Mouse (Mus musculus) embryonic stem cell, embryonic (primary cell): Measurements from ENCODE around the gene Coro1a.

Experiments used
- CTCF ChIA-PET, 4 experiments: fragments of 300-600 bp in 2 of 4; fragments of 350-600 bp in 2 of 4; sonication (Branson Sonifier 250); formaldehyde crosslinking; loops; one replicate each; lab custom pipeline; 2022; ENCODE audit warnings: inconsistent platforms in 2 of 4; lab: Charles Lee
- POLR2A ChIA-PET, 4 experiments: fragments of 300-600 bp in 2 of 4; fragments of 350-600 bp in 2 of 4; sonication (Branson Sonifier 250); formaldehyde crosslinking; loops; one replicate each; lab custom pipeline; 2022; ENCODE audit warnings: antibody characterized with exemption in 4 of 4, inconsistent platforms in 1 of 4; lab: Charles Lee

Coro1a gene

DNA sequence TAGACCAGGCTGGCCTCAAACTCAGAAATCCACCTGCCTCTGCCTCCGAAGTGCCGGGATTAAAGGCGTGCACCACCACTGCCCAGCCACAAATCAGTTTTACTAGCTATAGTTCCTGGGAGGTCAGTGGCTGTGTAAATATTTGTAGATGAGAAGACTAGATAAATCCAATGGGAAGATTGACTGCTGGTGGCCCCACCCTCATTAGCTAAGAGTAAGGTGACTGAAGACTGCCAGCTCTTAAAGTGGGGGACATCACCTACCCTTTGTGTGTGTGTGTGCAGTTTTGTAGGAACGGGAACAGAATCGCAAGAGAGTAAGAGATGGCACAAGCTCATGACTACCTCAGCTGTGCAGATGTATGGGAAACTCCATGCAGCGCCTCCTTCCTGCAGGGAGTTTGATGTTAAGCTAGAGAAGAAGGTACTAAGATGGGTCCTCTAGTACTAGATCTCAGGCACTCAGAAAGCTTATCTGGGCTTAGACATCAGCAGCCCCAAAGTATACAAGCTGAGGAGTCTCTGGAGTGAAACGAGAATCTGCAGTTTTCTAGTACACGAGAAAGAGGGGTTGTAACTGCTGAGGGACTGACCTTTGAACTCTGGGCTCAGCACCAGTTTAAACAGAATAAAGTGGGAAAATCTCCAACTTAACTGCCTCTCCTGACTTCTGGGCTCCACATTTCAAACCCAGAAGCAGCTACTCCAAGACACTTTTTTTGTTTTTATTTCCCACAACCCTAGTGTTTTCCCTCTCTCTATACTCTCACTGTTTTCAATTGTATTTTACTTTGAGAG, 28.8 kb downstream of the Coro1a start:
- ChIA-PET POLR2A (interaction anchor here in 2 of 4 experiments (0.6 to 5.1 kb wide), 16 partner anchors 8 to 546 kb away, joined by 3 to 51 read pairs (median 4); partner anchors contain the start of genes Bola2 (in 1 of the 2), Eif3c (in 1 of the 2), Maz (in 1 of the 2) and Sgf29 (in 1 of the 2)), CTCF (interaction anchor here in 3 of 4 experiments (0.6 to 1.4 kb wide), 8 partner anchors 10 to 503 kb away, joined by 3 to 7 read pairs (median 4); no protein-coding TSS in a partner anchor)

DNA sequence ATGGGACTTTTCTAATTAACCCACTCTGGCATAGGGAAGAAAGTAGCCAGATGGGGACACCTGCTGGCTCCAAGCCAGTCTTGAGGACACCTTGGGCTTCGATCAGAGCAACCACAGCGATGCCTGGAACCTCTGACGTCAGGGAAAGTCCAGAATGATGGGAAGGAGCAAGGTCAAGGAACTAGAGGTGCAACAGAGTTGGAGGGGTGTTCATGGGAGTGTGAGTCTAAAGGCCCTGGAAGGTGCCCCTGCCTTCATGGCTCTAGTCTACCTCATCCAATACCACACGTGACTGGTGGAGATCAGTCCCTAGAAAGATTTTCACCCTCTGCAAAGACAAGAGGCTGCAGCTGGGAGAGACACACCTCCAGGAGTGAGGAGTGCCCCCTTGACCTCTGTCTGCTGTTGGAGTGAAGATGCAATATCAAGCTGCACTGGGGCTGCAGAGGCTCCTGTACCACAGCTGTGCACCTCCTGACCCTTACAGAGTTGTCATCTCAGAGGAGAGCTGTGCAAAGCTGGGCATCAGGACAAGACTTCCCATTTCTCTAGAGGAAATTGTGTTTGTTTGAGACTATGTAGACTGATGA, 30.9 kb downstream of the Coro1a start:
- CTCF ChIA-PET = no interaction called here
- POLR2A ChIA-PET = interaction anchor here in 2 of 4 experiments (1.1 to 5.1 kb wide), 5 partner anchors 15 to 92 kb away, joined by 3 to 51 read pairs (median 4); partner anchors contain the start of genes Apobr (in 1 of the 2), Bola2 (in 1 of the 2) and Sgf29 (in 1 of the 2)

DNA sequence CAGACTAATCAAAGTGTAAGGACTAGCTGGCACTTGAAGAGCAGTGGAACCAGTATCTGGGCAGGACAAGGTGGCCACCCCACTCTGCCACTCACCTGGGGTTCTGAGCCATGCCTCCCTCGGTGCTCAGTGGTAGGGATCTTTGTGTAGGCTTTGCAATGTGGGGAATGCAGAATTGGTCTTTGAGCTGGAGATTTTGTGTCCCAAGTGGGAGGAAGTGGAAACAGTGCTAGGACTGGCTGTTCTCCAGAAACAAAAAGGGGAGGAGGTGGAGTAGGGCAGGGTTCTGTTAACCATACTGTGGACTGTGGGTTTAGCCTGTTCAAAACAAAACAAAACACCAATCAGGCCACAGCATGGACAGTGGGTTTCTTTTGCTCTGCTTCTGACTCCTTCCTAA, 31.4 kb downstream of the Coro1a start, which contains the start of gene Sult1a1:
Gene Sult1a1, minus strand, starts transcription at position 226 of the 400 bp plus-strand sequence.
- CTCF ChIA-PET = no interaction called here
- POLR2A ChIA-PET = interaction anchor here in 2 of 4 experiments (1.0 to 1.5 kb wide), 6 partner anchors 10 to 92 kb away, joined by 3 to 4 read pairs (median 4); partner anchors contain the start of genes Apobr (in 1 of the 2) and Sgf29 (in 1 of the 2)

DNA sequence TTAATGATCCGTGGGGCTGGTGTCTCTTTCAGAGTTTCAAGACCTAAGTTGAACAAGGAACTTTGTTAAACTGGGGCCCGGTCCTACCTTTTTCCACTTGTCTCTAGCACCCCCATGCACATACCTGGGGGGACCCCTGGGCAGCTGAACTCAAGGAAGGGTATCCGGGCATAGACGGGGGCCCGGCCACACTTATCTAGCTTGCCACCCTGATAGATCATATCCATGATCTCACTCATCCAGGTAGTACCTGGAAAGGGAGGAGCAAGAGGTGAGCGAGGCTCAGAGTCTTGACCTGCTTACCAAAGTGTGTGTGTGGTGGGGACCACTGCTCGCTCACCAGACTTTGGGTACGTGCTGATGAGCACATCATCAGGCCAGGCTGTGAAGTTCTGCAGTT, 32.5 kb downstream of the Coro1a start:
- CTCF ChIA-PET = interaction anchor here in 1 of 4 experiments (0.6 kb wide), 1 partner anchor 75 kb away, joined by 3 read pairs; no protein-coding TSS in a partner anchor
- POLR2A ChIA-PET = interaction anchor here in 2 of 4 experiments (1.0 to 1.5 kb wide), 4 partner anchors 11 to 18 kb away, joined by 3 to 4 read pairs (median 4); no protein-coding TSS in a partner anchor

DNA sequence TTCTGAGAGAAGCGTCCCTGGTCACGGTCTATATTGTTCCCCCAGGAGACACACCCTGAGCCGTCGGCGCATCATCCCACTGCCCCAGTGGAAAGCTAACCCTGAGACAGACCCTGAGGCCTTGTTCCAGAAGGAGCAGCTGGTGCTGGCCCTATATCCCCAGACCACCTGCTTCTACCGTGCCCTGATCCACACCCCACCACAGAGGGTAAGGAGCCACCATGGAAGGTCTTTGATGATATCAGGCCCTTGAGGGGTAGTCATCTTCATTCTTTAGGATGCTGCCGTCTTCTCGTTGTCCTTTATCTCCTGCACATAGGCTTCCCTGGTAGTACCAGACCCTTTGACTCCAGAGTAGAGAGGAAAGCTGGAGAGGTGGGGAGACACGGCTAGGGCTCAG, 35.5 kb downstream of the Coro1a start:
- ChIA-PET CTCF (no interaction called here), POLR2A (interaction anchor here in 1 of 4 experiments (0.5 to 1.4 kb wide), 3 partner anchors 15 to 287 kb away, joined by 3 read pairs; partner anchors contain the start of gene Sgf29)

DNA sequence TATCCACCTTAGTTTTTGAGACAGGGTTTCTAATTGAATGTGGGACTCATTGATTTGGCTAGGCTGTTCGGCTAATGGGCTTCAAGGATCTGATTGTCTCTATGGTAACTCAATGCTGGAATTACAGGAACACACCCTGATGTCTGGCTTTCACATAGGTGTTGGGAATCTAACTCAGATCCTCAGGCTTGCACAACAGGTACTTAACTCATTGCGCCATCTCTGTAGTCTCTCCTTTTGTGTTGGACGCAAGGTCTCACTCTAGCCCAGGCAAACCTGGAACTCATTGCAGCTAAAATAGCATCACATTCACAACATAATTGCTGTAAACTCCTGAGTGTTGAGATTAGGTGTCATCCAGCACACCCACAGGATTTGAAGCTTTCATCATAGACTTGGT, 37.4 kb downstream of the Coro1a start:
- ChIA-PET POLR2A (interaction anchor here in 2 of 4 experiments (1.1 to 1.4 kb wide), 2 partner anchors 16 to 20 kb away, joined by 3 read pairs; no protein-coding TSS in a partner anchor), CTCF (no interaction called here)

DNA sequence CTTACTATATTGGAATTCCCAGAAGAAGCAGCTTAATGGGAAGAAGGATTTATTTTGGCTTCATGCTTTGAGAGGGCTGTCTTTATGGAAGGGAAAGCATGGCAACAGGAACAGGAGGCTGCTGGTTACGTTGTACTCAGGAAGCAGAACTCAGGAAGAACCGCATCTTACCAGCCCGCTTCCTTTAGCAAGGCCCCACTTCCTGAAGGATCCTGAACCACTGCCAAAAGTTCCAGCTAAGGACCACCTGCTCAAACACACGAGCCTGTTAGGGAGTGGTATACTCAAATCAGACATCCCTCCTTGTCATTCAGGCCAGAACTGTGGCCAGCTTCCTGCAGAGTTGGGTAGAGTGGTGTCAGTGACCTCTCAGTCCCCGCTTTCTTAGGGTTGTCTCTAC, 39.1 kb downstream of the Coro1a start:
- ChIA-PET CTCF (interaction anchor here in 2 of 4 experiments (0.5 to 1.5 kb wide), 4 partner anchors 10 to 142 kb away, joined by 4 to 13 read pairs (median 4); no protein-coding TSS in a partner anchor), POLR2A (interaction anchor here in 3 of 4 experiments (0.6 to 2.4 kb wide), 8 partner anchors 9 to 74 kb away, joined by 3 to 11 read pairs (median 3); no protein-coding TSS in a partner anchor)

DNA sequence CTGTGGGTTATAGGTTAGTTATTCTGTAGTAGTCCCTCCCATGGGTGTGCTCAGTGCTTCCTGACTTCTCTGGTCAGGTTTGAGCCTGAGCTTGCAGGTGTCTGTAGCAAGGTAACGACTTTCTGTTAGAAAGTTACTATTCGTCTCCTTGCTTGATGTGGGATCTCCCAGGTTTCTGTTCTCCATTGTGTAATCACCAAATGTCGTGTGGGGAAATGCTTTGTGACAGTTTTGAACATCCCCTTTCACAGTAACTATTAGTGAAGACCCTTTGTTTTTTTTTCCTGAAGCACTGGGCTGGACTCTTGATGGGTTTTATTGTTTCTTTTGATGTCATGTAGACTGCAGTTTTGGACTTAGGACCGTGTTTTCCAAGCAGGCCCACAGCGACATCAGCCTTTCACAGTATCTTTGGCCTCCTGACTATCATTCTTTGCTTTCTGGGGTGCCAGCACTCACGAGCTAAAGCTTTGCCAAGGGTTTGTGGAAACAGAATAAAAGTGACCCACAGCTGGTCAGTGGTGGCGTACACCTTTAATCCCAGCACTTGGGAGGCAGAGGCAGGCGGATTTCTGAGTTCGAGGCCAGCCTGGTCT, 40.0 kb downstream of the Coro1a start:
- POLR2A ChIA-PET = interaction anchor here in 3 of 4 experiments (0.7 to 2.4 kb wide), 5 partner anchors 8 to 75 kb away, joined by 3 to 11 read pairs (median 4); no protein-coding TSS in a partner anchor

DNA sequence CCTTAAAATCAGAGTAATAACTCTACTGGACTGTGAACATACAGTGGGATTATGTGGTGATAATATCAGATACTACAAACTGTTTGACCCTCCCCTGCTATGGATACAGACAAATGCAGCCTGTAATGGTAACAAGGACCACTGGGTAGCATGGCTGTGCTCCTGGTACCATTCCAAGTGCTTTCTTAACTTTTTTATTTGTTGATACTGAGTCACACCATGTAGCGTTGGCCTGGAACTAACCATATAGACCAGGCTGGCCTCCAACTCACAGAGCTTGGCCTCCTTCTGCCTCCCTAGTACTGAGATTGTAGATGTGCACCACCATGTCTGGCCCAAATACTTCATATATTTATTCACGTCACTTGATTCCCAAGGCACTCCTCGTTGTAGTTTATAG, 42.3 kb downstream of the Coro1a start:
- CTCF ChIA-PET = interaction anchor here in 1 of 4 experiments (0.6 kb wide), 1 partner anchor 28 kb away, joined by 3 read pairs; no protein-coding TSS in a partner anchor
- POLR2A ChIA-PET = interaction anchor here in 2 of 4 experiments (0.9 to 2.7 kb wide), 7 partner anchors 16 to 190 kb away, joined by 3 to 11 read pairs (median 4); partner anchors contain the start of genes Bola2 (in 1 of the 2), Eif3c (in 1 of the 2), Sgf29 (in 1 of the 2) and Sh2b1 (in 1 of the 2)

More for the DNA sequence above, 40.0 kb downstream of the Coro1a start:
- CTCF ChIA-PET = interaction anchor here in 1 of 4 experiments (0.6 kb wide), 1 partner anchor 143 kb away, joined by 4 read pairs; no protein-coding TSS in a partner anchor

DNA sequence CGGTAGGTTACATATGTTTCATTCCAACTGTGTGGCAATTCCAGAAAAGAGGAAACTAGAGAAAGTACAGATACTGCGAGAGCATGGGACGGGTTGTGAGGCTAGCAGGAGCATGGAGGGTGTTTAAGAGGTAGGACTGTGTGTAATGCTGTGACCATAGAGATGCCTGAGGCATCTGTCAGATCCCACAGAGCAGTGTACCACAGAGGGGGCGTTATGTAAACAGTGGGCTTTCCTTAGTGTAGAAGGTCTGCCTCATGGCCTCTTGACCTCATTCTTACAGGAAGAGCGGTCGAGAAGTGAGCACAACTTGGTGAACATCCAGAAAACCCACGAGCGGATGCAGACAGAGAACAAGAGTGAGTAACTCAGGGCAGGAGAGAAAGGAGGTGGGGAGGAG, 43.9 kb downstream of the Coro1a start:
- POLR2A ChIA-PET = interaction anchor here in 2 of 4 experiments (0.8 to 2.3 kb wide), 3 partner anchors 15 to 97 kb away, joined by 3 to 8 read pairs (median 3); partner anchors contain the start of genes Bola2 (in 1 of the 2) and Eif3c (in 1 of the 2)
- CTCF ChIA-PET = no interaction called here

DNA sequence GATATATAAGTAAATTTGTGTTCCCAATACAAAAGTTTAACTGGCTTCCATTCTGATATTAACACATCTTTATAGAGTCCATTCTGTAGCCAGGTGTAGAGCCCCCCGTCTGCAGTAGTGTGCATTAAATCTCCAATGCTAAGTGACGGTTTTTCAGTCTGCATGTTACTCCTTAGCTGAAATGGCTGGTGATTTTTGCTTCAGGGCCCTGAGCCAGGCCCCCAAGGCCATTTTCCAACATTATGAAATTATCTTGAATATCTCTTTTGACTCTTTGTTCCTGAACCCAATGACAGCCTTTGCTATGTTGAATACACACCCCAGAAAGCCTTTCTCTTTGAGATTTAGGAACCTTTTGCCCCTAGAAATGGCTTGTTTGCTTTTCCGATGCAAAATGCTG, 47.8 kb downstream of the Coro1a start:
- ChIA-PET CTCF (no interaction called here), POLR2A (interaction anchor here in 3 of 4 experiments (0.6 to 3.5 kb wide), 5 partner anchors 8 to 280 kb away, joined by 4 to 16 read pairs (median 6); partner anchors contain the start of gene Sgf29 (in 2 of the 3))

DNA sequence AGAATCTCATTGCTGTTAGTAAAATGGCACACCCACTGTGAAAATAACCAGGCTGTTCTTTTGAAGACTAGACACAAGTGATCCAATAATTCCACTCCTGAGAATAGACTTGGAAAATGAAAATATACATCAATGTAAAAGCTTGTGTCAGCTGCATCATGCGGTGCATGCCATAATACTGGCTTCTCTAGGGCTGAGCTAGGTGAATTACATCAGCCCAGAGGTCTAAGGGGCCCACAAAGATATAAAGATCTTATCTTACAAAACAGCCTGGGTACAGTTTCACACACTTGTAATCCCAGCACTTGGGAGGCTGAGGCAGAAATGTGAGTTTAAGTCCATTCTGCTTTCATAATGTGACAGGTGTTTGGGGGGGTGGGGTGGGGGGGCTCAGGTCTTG, 50.1 kb downstream of the Coro1a start:
- ChIA-PET POLR2A (interaction anchor here in 3 of 4 experiments (0.6 to 1.6 kb wide), 7 partner anchors 8 to 82 kb away, joined by 3 to 7 read pairs (median 3); partner anchors contain the start of genes Sgf29 (in 1 of the 3) and Sult1a1 (in 1 of the 3)), CTCF (no interaction called here)

DNA sequence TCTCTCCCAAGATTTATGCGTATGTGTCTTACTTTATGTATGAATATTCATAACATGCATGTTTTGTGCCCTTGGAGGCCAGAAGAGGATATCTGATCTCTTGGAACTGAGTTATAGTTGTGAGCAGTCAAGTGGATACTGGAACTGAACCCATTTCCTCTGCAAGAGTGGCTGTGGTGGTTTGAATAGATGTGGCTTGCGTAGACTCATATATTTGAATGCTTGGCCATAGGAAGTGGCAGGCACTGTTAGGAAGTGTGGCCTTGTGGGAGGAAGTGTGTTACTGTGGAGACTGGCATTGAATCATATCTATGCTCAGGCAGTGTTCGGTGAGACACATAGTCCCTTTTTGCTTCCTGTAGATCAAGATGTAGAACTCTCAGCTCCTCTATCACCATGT, 51.9 kb downstream of the Coro1a start:
- ChIA-PET POLR2A (interaction anchor here in 1 of 4 experiments (0.6 to 1.1 kb wide), 2 partner anchors 33 to 76 kb away, joined by 3 to 6 read pairs; no protein-coding TSS in a partner anchor), CTCF (no interaction called here)

DNA sequence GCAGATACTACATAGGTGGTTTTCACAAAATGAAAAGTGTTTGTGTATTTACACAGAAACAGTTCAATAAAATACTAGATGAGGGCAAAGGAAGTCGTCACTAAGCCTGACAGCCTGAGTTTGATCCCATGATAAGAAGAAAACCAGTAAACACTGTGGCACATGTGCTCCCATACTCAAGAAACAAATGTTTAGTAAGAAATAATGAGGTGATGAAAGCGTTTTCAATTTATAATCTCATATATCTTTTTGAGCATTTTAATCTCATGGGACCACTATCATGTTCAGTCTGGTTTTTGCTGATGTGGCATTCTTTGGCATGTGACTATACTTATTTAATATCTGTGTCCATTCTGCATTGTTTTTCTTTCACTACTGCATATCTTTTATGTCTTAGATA, 53.6 kb downstream of the Coro1a start:
- ChIA-PET POLR2A (no interaction called here), CTCF (interaction anchor here in 1 of 4 experiments (1.1 kb wide), 1 partner anchor 39 kb away, joined by 3 read pairs; no protein-coding TSS in a partner anchor)

DNA sequence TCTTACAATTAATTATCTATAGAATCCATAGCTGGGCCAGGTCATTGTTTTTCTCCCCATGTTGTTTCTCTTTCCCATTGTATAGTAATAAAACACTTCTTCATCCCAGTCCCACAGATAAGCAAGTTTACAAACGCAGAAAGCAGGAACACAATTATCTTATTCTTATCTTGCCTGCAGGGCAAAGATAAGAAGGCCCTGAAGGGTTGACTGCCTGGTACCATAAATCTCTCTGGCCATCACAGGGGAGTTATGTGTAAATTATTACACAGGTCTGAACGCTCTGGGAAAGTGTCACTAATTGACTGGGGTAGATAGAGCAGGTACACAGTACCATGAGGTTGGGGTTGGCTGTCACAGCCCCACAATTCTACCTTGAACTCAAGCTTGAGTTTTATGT, 56.7 kb downstream of the Coro1a start:
- POLR2A ChIA-PET = interaction anchor here in 1 of 4 experiments (1.3 to 4.3 kb wide), 5 partner anchors 18 to 123 kb away, joined by 4 to 60 read pairs (median 11); partner anchors contain the start of gene Bola2
- CTCF ChIA-PET = interaction anchor here in 2 of 4 experiments (1.3 to 2.7 kb wide), 3 partner anchors 42 to 63 kb away, joined by 4 to 6 read pairs (median 4); no protein-coding TSS in a partner anchor
